Mouse (Mus musculus) limb, embryonic 11.5 days (tissue): ENCODE data around the gene Mrap2. TPM values are rescaled to one million over a fixed set of nuclear protein-coding genes. Genes with fewer than 3 reads are reported as not detected.

Experiments used
- ATAC-seq: fragments of 200-750 bp; cut with Nextera tagmentation; 2 replicates; pipeline ENCODE4 v1.8.0; 2017; ENCODE audit warnings: low read depth; ENCODE audit not compliant: insufficient number of reproducible peaks, low FRiP score, low TSS enrichment
- DNase-seq: peaks from one replicate; pipeline ENCODE4 v3.0.0-alpha.2; 2015; ENCODE audit warnings: low spot score
- H3K27ac ChIP-seq: fragments of 300-500 bp; sonication (generic); replicated peaks from 2 replicates; pipeline ENCODE4 v1.5.1; 2014; ENCODE audit warnings: low read depth, mild to moderate bottlenecking, low read length
- H3K27me3 ChIP-seq: fragments of 300-500 bp; sonication (generic); 2 replicates; pipeline ENCODE4 v1.6.1; 2014; ENCODE audit warnings: mild to moderate bottlenecking, low read length, mixed read lengths; ENCODE audit not compliant: control insufficient read depth, insufficient read depth
- H3K36me3 ChIP-seq: fragments of 300-500 bp; sonication (generic); 2 replicates; pipeline ENCODE4 v1.6.1; 2014; ENCODE audit warnings: mild to moderate bottlenecking, low read length, moderate library complexity, mixed read lengths; ENCODE audit not compliant: control insufficient read depth, insufficient read depth
- H3K4me1 ChIP-seq: fragments of 300-500 bp; sonication (generic); 2 replicates; pipeline ENCODE4 v1.6.1; 2014; ENCODE audit warnings: low read length, mixed read lengths; ENCODE audit not compliant: control insufficient read depth, insufficient read depth
- H3K4me2 ChIP-seq: fragments of 300-500 bp; sonication (generic); 2 replicates; pipeline ENCODE4 v1.6.1; 2014; ENCODE audit warnings: low read depth, mild to moderate bottlenecking, moderate library complexity; ENCODE audit not compliant: severe bottlenecking
- H3K4me3 ChIP-seq: fragments of 300-500 bp; sonication (generic); 2 replicates; pipeline ENCODE4 v1.5.1; 2014; ENCODE audit warnings: low read depth, low read length
- H3K9ac ChIP-seq: fragments of 300-500 bp; sonication (generic); 2 replicates; pipeline ENCODE4 v1.6.1; 2014; ENCODE audit warnings: mild to moderate bottlenecking, low read length
- H3K9me3 ChIP-seq: fragments of 300-500 bp; sonication (generic); 2 replicates; pipeline ENCODE4 v1.6.1; 2016; ENCODE audit warnings: low read length; ENCODE audit not compliant: control insufficient read depth
- WGBS: fragments of 180-500 bp; shearing (Covaris S2); extraction: QIAGEN DNeasy Blood & Tissue Kit; methylation state at CpG from one replicate; pipeline ENCODE4 v1.1.7; 2014; 5-methylcytosine and 5-hydroxymethylcytosine counted together
- polyA plus RNA-seq: library from polyadenylated mRNA; unstranded; fragments of >200 nt; fragmentation: Nextera tagmentation; extraction: Ambion mirVana; gene quantifications from 2 replicates; pipeline ENCODE4 v1.2.1, GENCODE M21; 2014

The Mrap2 gene
- polyA plus RNA-seq, 1 experiment from 2014 or later = 0.15 TPM

GRCm38 (mm10) chr9:87193721-87194120, 49.6 kb downstream of the Mrap2 start:
- no peaks in the 10 kb centered on the region for H3K27me3 ChIP-seq
- DNase-seq (no peak), ATAC-seq (no peak)
- H3K36me3 ChIP-seq = peaks cover 13% of the 10 kb centered on the region; the same call in 1 of the 2 replicates
- H3K4me3 ChIP-seq = no peak overlapping the region
- H3K4me1 ChIP-seq = no peaks in the 10 kb centered on the region
- H3K4me2 ChIP-seq = no peak overlapping the region
- no peak overlapping the region for H3K9ac ChIP-seq
- H3K9me3 ChIP-seq = 0 out of 2 replicates have a peak, but pooled peaks cover 5% of the 10 kb centered on the region
- WGBS = 26% methylated on average over 1 of the region's 1 CpGs
- H3K27ac ChIP-seq = no peak overlapping the region

- H3K4me3 ChIP-seq = no peak overlapping the region
- H3K9ac ChIP-seq = no peak overlapping the region
- no peaks in the 10 kb centered on the region for H3K9me3 ChIP-seq
- no peak for DNase-seq
- no peak overlapping the region for H3K27ac ChIP-seq
- H3K4me2 ChIP-seq = no peak overlapping the region
- no peaks in the 10 kb centered on the region for H3K4me1 ChIP-seq
- 89% methylated on average over 3 of the region's 3 CpGs for WGBS
- no peaks in the 10 kb centered on the region for H3K27me3 ChIP-seq
- ATAC-seq = no peak
- H3K36me3 ChIP-seq = peaks cover 9% of the 10 kb centered on the region; the same call in 1 of the 2 replicates
These were observed 53.2 kb downstream of the Mrap2 start for GRCm38 (mm10) chr9:87197277-87197676.

GRCm38 (mm10) chr9:87198036-87198435, 53.9 kb downstream of the Mrap2 start:
- Histone ChIP-seq H3K4me2 (no peak overlapping the region), H3K4me3 (no peak overlapping the region), H3K4me1 (no peaks in the 10 kb centered on the region), H3K27ac (no peak overlapping the region), H3K9me3 (no peaks in the 10 kb centered on the region), H3K27me3 (no peaks in the 10 kb centered on the region), H3K36me3 (peaks cover 2% of the 10 kb centered on the region; the same call in 1 of the 2 replicates), H3K9ac (no peak overlapping the region)
- DNase-seq (no peak), ATAC-seq (no peak)
- WGBS = 94% methylated on average over 6 of the region's 6 CpGs

GRCm38 (mm10) chr9:87200426-87200825, 56.3 kb downstream of the Mrap2 start:
- H3K9me3 ChIP-seq = no peaks in the 10 kb centered on the region
- no peak overlapping the region for H3K27ac ChIP-seq
- ATAC-seq (no peak), DNase-seq (no peak)
- no peak overlapping the region for H3K9ac ChIP-seq
- H3K27me3 ChIP-seq = no peaks in the 10 kb centered on the region
- 89% methylated on average over 5 of the region's 5 CpGs for WGBS
- H3K4me1 ChIP-seq = no peaks in the 10 kb centered on the region
- no peak overlapping the region for H3K4me3 ChIP-seq
- H3K4me2 ChIP-seq = no peak overlapping the region
- H3K36me3 ChIP-seq = peaks cover 9% of the 10 kb centered on the region; the same call in 1 of the 2 replicates

GRCm38 (mm10) chr9:87200919-87201318, 56.8 kb downstream of the Mrap2 start:
- ATAC-seq (no peak), DNase-seq (no peak)
- H3K36me3 ChIP-seq = peaks cover 9% of the 10 kb centered on the region; the same call in 1 of the 2 replicates
- no peak overlapping the region for H3K9ac ChIP-seq
- no peak overlapping the region for H3K27ac ChIP-seq
- no peaks in the 10 kb centered on the region for H3K27me3 ChIP-seq
- H3K4me1 ChIP-seq = no peaks in the 10 kb centered on the region
- no peak overlapping the region for H3K4me3 ChIP-seq
- no peak overlapping the region for H3K4me2 ChIP-seq
- WGBS = 92% methylated on average over 4 of the region's 4 CpGs
- no peaks in the 10 kb centered on the region for H3K9me3 ChIP-seq

- H3K27ac ChIP-seq = no peak overlapping the region
- H3K4me3 ChIP-seq = no peak overlapping the region
- H3K4me2 ChIP-seq = no peak overlapping the region
- no peak overlapping the region for H3K9ac ChIP-seq
- H3K9me3 ChIP-seq = no peaks in the 10 kb centered on the region
- no peaks in the 10 kb centered on the region for H3K27me3 ChIP-seq
- ATAC-seq (no peak), DNase-seq (no peak)
- H3K36me3 ChIP-seq = peaks cover 9% of the 10 kb centered on the region; the same call in 1 of the 2 replicates
- H3K4me1 ChIP-seq = no peaks in the 10 kb centered on the region
- WGBS = 92% methylated on average over 6 of the region's 6 CpGs
These were observed 58.3 kb downstream of the Mrap2 start for GRCm38 (mm10) chr9:87202431-87202830.

- Histone ChIP-seq H3K27ac (no peak overlapping the region), H3K4me2 (no peak overlapping the region), H3K9ac (no peak overlapping the region), H3K27me3 (no peaks in the 10 kb centered on the region), H3K4me3 (no peak overlapping the region), H3K4me1 (no peaks in the 10 kb centered on the region), H3K9me3 (no peaks in the 10 kb centered on the region), H3K36me3 (peaks cover 7% of the 10 kb centered on the region; the same call in 1 of the 2 replicates)
- no peak for ATAC-seq
- 91% methylated on average over 9 of the region's 9 CpGs for WGBS
- no peak for DNase-seq
These were observed 66.8 kb downstream of the Mrap2 start for GRCm38 (mm10) chr9:87210830-87211339.

GRCm38 (mm10) chr9:87213204-87213603, 69.1 kb downstream of the Mrap2 start:
- WGBS = 77% methylated on average over 4 of the region's 4 CpGs
- Histone ChIP-seq H3K36me3 (peaks cover 7% of the 10 kb centered on the region; the same call in 1 of the 2 replicates), H3K27me3 (no peaks in the 10 kb centered on the region)

More at GRCm38 (mm10) chr9:87213204-87213603, 69.1 kb downstream of the Mrap2 start:
- Histone ChIP-seq H3K4me3 (no peak overlapping the region), H3K4me1 (no peaks in the 10 kb centered on the region), H3K4me2 (no peak overlapping the region), H3K9me3 (no peaks in the 10 kb centered on the region), H3K9ac (no peak overlapping the region), H3K27ac (no peak overlapping the region)
- DNase-seq = no peak
- ATAC-seq = no peak
